Mouse (Mus musculus): ENCODE results near the gene Kcnh7. TPM values are rescaled to one million over a fixed set of nuclear protein-coding genes. Genes with fewer than 3 reads are reported as not detected.
"Not testable (repeated sequence)": the region's sequence is repeated elsewhere in the genome, so short reads cannot be mapped to it uniquely, and the experiment has no call there.

The Kcnh7 gene
- polyA plus RNA-seq, 1 experiment from 2014 or later = 1.4 TPM

DNA sequence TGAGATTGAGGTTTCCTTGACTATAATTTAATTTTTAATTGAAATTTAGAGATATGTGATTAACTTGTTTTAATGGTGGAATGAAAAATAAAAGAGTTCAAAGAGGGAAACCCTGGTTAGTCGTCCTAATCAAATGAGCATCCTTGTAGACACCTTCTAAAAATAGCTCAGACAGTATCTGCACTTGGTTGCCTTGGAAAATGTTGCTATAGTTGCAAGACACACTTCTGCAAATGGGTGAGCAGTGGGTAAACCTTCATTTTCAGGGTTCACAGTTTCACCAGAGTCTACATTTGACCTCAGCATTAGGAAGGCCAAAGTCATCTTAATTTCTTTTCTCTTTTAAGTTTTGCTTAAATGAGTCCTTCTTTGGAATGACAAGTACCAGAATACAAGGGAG, 465.7 kb downstream of the Kcnh7 start:
- H3K4me2 ChIP-seq (ENCODE audit: low read depth) = no peak overlapping the region
- H3K9me3 ChIP-seq (ENCODE audit: control insufficient read depth, low read length) = no peaks in the 10 kb centered on the region
- H3K4me1 ChIP-seq (ENCODE audit: control insufficient read depth, insufficient read depth, low read length) = no peaks in the 10 kb centered on the region
- no peaks in the 10 kb centered on the region for H3K27me3 ChIP-seq (ENCODE audit: control insufficient read depth, insufficient read depth, low read length)
- H3K36me3 ChIP-seq (ENCODE audit: control insufficient read depth, insufficient read depth, low read length) = no peaks in the 10 kb centered on the region
- H3K27ac ChIP-seq (ENCODE audit: low read depth, low read length) = no peak overlapping the region
- DNase-seq (ENCODE audit: low spot score) (no peak), ATAC-seq (ENCODE audit: insufficient read depth, low FRiP score, low TSS enrichment) (no peak)
- 63% methylated on average over 1 of the region's 1 CpGs for WGBS
- no peak overlapping the region for H3K4me3 ChIP-seq (ENCODE audit: low read depth, low read length)
- H3K9ac ChIP-seq (ENCODE audit: low read length) = no peak overlapping the region

DNA sequence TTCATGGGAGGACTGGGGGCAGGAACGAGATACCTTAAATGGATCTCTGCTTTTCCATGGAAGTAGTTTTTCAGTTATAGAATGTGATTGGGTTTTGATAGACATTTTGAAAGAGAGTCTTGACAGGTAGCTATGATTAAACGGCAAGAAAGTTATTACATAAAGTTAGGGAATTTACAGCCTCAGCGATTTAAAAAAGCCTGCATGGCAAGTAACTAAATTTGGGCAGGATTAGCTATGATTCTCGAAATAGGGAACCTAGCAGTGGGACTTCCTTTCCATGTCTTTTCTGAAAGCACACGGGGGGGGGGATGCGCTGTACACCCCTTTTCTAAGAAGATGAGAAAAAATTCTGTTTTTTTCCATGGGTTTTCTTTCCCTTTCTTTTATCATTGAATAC, 466.8 kb downstream of the Kcnh7 start:
- WGBS = 91% methylated on average over 6 of the region's 6 CpGs
- H3K9me3 ChIP-seq (ENCODE audit: control insufficient read depth, low read length) = no peaks in the 10 kb centered on the region
- no peak overlapping the region for H3K9ac ChIP-seq (ENCODE audit: low read length)
- DNase-seq (ENCODE audit: low spot score) = no peak
- H3K27ac ChIP-seq (ENCODE audit: low read depth, low read length) = no peak overlapping the region
- H3K4me1 ChIP-seq (ENCODE audit: control insufficient read depth, insufficient read depth, low read length) = no peaks in the 10 kb centered on the region
- no peaks in the 10 kb centered on the region for H3K36me3 ChIP-seq (ENCODE audit: control insufficient read depth, insufficient read depth, low read length)
- no peaks in the 10 kb centered on the region for H3K27me3 ChIP-seq (ENCODE audit: control insufficient read depth, insufficient read depth, low read length)
- no peak for ATAC-seq (ENCODE audit: insufficient read depth, low FRiP score, low TSS enrichment)
- no peak overlapping the region for H3K4me3 ChIP-seq (ENCODE audit: low read depth, low read length)
- no peak overlapping the region for H3K4me2 ChIP-seq (ENCODE audit: low read depth)

DNA sequence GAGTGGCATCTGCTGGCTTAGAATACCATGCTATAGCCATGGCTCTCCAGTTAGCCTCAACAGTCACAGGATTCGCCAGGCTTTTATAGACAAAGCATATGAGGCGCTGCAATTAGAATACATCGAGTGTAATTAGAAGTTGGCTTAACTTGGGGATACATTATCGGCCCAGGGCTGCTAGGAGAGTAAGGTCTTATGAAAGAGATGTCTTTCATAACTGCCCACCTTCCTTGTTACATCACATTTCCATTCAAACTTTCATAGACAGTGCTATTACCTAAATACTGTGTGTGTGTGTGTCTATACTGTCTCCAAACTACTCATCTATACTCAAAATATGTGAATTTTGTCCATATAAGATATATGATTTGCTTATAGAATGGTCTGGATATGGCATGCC, 468.8 kb downstream of the Kcnh7 start:
- DNase-seq (ENCODE audit: low spot score) (no peak), ATAC-seq (ENCODE audit: insufficient read depth, low FRiP score, low TSS enrichment) (no peak)
- 93% methylated on average over 4 of the region's 4 CpGs for WGBS
- Histone ChIP-seq H3K9ac (ENCODE audit: low read length) (no peak overlapping the region), H3K9me3 (ENCODE audit: control insufficient read depth, low read length) (no peaks in the 10 kb centered on the region), H3K4me3 (ENCODE audit: low read depth, low read length) (no peak overlapping the region), H3K4me1 (ENCODE audit: control insufficient read depth, insufficient read depth, low read length) (no peaks in the 10 kb centered on the region), H3K27ac (ENCODE audit: low read depth, low read length) (no peak overlapping the region), H3K36me3 (ENCODE audit: control insufficient read depth, insufficient read depth, low read length) (no peaks in the 10 kb centered on the region), H3K27me3 (ENCODE audit: control insufficient read depth, insufficient read depth, low read length) (no peaks in the 10 kb centered on the region), H3K4me2 (ENCODE audit: low read depth) (no peak overlapping the region)

DNA sequence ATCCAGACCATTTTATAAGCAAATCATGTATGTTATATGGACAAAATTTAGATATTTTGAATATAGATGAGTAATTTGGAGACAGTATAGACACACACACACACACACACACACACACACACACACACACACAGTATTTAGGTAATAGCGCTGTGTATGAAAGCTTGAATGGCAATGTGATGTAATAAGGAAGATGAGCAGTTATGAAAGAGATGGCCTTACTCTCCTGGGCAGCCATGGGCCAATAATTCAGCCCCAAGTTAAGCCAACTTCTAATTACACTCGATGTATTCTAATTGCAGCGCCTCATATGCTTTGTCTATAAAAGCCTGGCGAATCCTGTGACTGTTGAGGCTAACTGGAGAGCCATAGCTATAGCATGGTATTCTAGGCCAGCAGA, 469.7 kb downstream of the Kcnh7 start:
- H3K27ac ChIP-seq (ENCODE audit: low read depth, low read length); DNase-seq (ENCODE audit: low spot score); H3K27me3 ChIP-seq (ENCODE audit: control insufficient read depth, insufficient read depth, low read length); ATAC-seq (ENCODE audit: insufficient read depth, low FRiP score, low TSS enrichment); H3K9ac ChIP-seq (ENCODE audit: low read length); H3K4me2 ChIP-seq (ENCODE audit: low read depth); H3K4me1 ChIP-seq (ENCODE audit: control insufficient read depth, insufficient read depth, low read length); H3K36me3 ChIP-seq (ENCODE audit: control insufficient read depth, insufficient read depth, low read length); H3K4me3 ChIP-seq (ENCODE audit: low read depth, low read length); H3K9me3 ChIP-seq (ENCODE audit: control insufficient read depth, low read length): not testable (repeated sequence)
- 92% methylated on average over 4 of the region's 4 CpGs for WGBS

DNA sequence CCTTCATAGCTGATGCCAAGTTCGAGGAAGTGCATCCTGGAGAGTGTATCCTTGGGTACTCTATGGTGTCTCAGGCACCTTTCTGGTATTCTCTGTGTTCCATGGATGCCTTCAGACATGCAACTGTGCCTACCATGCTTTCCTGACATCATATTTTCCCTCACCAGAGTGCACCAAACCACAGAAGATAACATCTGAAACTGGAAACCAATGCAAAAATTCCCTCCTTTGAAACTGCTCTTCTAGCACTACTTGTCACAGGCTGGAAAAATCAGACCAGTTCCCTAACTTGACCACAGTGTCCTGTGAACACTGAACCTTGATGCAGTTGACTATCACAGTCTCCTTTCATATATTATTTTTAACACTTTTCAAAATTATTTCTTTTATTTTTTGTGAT, 474.5 kb downstream of the Kcnh7 start:
- DNase-seq (ENCODE audit: low spot score) = no peak

DNA sequence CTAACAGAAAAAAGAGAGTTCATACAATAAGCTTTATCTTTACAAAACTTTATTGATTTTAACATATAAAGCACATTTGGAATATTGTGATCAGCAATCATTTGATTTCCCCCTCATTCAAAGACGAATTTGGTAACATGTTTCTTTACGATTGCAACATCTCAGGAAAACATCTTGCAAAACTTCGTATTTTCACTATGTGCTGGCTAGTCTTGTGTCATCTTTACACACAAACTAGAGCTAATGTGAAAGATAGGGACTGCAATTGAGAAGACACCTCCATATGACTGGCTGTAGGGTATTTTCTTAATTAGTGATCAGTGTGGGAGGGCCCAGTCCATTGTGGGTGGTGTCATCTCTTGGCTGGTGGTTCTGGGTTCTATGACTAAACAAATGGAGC, 477.8 kb downstream of the Kcnh7 start:
- no peaks in the 10 kb centered on the region for H3K9me3 ChIP-seq (ENCODE audit: control insufficient read depth, low read length)
- no peak overlapping the region for H3K4me2 ChIP-seq (ENCODE audit: low read depth)
- H3K9ac ChIP-seq (ENCODE audit: low read length) = no peak overlapping the region
- no peak overlapping the region for H3K4me3 ChIP-seq (ENCODE audit: low read depth, low read length)
- H3K27me3 ChIP-seq (ENCODE audit: control insufficient read depth, insufficient read depth, low read length) = no peaks in the 10 kb centered on the region
- H3K4me1 ChIP-seq (ENCODE audit: control insufficient read depth, insufficient read depth, low read length) = no peaks in the 10 kb centered on the region
- 90% methylated on average over 3 of the region's 3 CpGs for WGBS
- no peaks in the 10 kb centered on the region for H3K36me3 ChIP-seq (ENCODE audit: control insufficient read depth, insufficient read depth, low read length)
- no peak for DNase-seq (ENCODE audit: low spot score)
- H3K27ac ChIP-seq (ENCODE audit: low read depth, low read length) = no peak overlapping the region
- ATAC-seq (ENCODE audit: insufficient read depth, low FRiP score, low TSS enrichment) = no peak

More for the DNA sequence above, 474.5 kb downstream of the Kcnh7 start:
- H3K4me1 ChIP-seq (ENCODE audit: control insufficient read depth, insufficient read depth, low read length) = no peaks in the 10 kb centered on the region
- no peak for ATAC-seq (ENCODE audit: insufficient read depth, low FRiP score, low TSS enrichment)
- H3K27ac ChIP-seq (ENCODE audit: low read depth, low read length) = no peak overlapping the region
- H3K27me3 ChIP-seq (ENCODE audit: control insufficient read depth, insufficient read depth, low read length) = no peaks in the 10 kb centered on the region
- H3K9me3 ChIP-seq (ENCODE audit: control insufficient read depth, low read length) = no peaks in the 10 kb centered on the region
- H3K4me3 ChIP-seq (ENCODE audit: low read depth, low read length) = no peak overlapping the region
- 82% methylated on average over 1 of the region's 1 CpGs for WGBS
- H3K9ac ChIP-seq (ENCODE audit: low read length) = no peak overlapping the region
- no peaks in the 10 kb centered on the region for H3K36me3 ChIP-seq (ENCODE audit: control insufficient read depth, insufficient read depth, low read length)
- no peak overlapping the region for H3K4me2 ChIP-seq (ENCODE audit: low read depth)

DNA sequence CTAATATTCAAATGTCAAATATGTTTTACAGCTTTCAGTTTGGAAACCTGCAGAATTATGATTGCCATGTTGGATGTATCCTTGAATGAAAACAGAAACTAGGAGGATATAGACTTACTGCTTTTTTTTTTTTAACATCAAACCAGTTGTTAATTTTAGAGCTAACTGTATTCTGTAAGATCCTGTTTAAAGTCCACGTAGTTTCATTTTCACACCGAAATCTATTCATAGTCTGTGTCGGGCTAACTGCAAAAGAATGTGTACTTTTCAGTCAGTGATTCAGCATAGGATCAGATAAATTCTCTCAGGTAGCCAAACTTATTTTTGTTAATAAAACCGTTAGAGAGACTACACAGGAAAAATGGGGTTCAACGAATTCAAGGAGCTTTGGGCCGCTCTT, 498.2 kb downstream of the Kcnh7 start:
- Histone ChIP-seq H3K4me2 (ENCODE audit: low read depth) (no peak overlapping the region), H3K27me3 (ENCODE audit: control insufficient read depth, insufficient read depth, low read length) (no peaks in the 10 kb centered on the region), H3K9me3 (ENCODE audit: control insufficient read depth, low read length) (no peaks in the 10 kb centered on the region), H3K27ac (ENCODE audit: low read depth, low read length) (no peak overlapping the region), H3K36me3 (ENCODE audit: control insufficient read depth, insufficient read depth, low read length) (no peaks in the 10 kb centered on the region), H3K4me1 (ENCODE audit: control insufficient read depth, insufficient read depth, low read length) (no peaks in the 10 kb centered on the region), H3K9ac (ENCODE audit: low read length) (no peak overlapping the region), H3K4me3 (ENCODE audit: low read depth, low read length) (no peak overlapping the region)
- WGBS = 94% methylated on average over 6 of the region's 6 CpGs
- DNase-seq (ENCODE audit: low spot score) = no peak
- ATAC-seq (ENCODE audit: insufficient read depth, low FRiP score, low TSS enrichment) = no peak

DNA sequence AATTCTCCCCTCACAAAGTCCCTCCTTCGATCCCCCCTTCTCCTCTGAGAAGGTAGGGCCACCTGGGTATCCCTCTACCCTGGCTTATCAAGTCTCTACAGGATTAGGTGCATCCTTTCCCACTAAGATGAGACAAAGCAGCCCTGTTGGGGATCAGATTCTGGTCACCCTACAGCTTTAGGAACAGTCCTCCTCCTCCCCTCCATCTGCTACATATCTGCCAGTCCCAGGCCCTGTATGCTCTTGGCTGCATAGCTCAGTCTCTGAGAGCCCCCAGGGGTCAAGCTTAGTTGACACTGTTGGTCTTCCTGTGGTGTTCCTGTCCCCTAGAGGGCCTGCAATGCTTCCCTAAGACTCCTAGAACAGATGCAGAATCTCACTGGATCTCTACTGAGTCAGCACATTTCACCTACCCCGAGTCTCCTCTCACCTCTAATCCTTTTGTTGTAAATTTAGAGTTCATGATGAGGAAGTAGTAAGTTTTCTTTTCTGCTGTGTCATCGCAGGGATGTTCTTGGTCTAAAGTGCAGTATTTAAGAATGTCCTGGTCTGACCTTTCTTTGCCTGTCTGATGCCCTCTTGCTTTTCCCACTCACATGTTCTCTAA, 499.0 kb downstream of the Kcnh7 start:
- Histone ChIP-seq H3K27me3 (ENCODE audit: control insufficient read depth, insufficient read depth, low read length) (no peaks in the 10 kb centered on the region), H3K27ac (ENCODE audit: low read depth, low read length) (no peak overlapping the region), H3K4me2 (ENCODE audit: low read depth) (no peak overlapping the region), H3K4me3 (ENCODE audit: low read depth, low read length) (no peak overlapping the region), H3K36me3 (ENCODE audit: control insufficient read depth, insufficient read depth, low read length) (no peaks in the 10 kb centered on the region), H3K9me3 (ENCODE audit: control insufficient read depth, low read length) (no peaks in the 10 kb centered on the region), H3K9ac (ENCODE audit: low read length) (no peak overlapping the region), H3K4me1 (ENCODE audit: control insufficient read depth, insufficient read depth, low read length) (no peaks in the 10 kb centered on the region)
- ATAC-seq (ENCODE audit: insufficient read depth, low FRiP score, low TSS enrichment) (no peak), DNase-seq (ENCODE audit: low spot score) (no peak)
- 67% methylated on average over 3 of the region's 3 CpGs for WGBS

DNA sequence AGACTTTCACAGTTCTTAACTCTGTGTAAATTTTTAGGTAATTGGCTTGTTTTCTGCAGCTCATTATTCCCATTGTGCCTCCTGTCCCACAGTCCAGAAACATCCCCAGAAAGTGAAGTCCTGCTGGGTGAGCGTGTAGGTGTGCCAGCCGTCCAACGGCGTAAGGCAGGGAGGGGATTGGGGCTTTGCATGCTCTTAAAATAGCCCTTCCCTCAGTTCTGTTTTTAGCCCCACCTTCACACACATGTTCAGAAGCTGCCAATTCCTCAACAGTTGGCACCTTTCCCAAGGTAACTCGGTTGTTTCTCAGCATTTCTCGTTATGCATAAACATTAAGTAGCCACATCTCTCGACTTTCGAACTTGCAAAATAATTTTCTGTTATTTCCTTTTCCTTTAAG, 502.4 kb downstream of the Kcnh7 start:
- H3K4me2 ChIP-seq (ENCODE audit: low read depth) = no peak overlapping the region
- no peaks in the 10 kb centered on the region for H3K4me1 ChIP-seq (ENCODE audit: control insufficient read depth, insufficient read depth, low read length)
- H3K36me3 ChIP-seq (ENCODE audit: control insufficient read depth, insufficient read depth, low read length) = no peaks in the 10 kb centered on the region
- no peak overlapping the region for H3K9ac ChIP-seq (ENCODE audit: low read length)
- ATAC-seq (ENCODE audit: insufficient read depth, low FRiP score, low TSS enrichment) (no peak), DNase-seq (ENCODE audit: low spot score) (no peak)
- H3K27ac ChIP-seq (ENCODE audit: low read depth, low read length) = no peak overlapping the region
- WGBS = 82% methylated on average over 8 of the region's 8 CpGs
- no peaks in the 10 kb centered on the region for H3K9me3 ChIP-seq (ENCODE audit: control insufficient read depth, low read length)
- H3K27me3 ChIP-seq (ENCODE audit: control insufficient read depth, insufficient read depth, low read length) = no peaks in the 10 kb centered on the region
- H3K4me3 ChIP-seq (ENCODE audit: low read depth, low read length) = no peak overlapping the region
